Mouse (Mus musculus) gastrocnemius, adult 18-20 months (tissue): Measurements from ENCODE around the gene Ntm. TPM values are rescaled to one million over a fixed set of nuclear protein-coding genes. Genes with fewer than 3 reads are reported as not detected.

Source experiments
- DNase-seq: peaks from one replicate; pipeline ENCODE4 v3.0.0; 2021; ENCODE audit warnings: low spot score
- total RNA-seq, 2 experiments: library from RNA; stranded (reverse); gene quantifications; 2 replicates each; pipeline ENCODE4 v1.2.3; 2021

Ntm gene
- total RNA-seq, 2 experiments from 2014 or later: 0.41 to 1.0 TPM

GRCm38 (mm10) chr9:29887924-29888323 lies 75.0 kb downstream of the Ntm start:
- DNase-seq: no peak

- no peak for DNase-seq
Measured at GRCm38 (mm10) chr9:29884062-29884461, 78.9 kb downstream of the Ntm start.

GRCm38 (mm10) chr9:29881614-29882013 lies 81.3 kb downstream of the Ntm start:
- no peak for DNase-seq

DNA sequence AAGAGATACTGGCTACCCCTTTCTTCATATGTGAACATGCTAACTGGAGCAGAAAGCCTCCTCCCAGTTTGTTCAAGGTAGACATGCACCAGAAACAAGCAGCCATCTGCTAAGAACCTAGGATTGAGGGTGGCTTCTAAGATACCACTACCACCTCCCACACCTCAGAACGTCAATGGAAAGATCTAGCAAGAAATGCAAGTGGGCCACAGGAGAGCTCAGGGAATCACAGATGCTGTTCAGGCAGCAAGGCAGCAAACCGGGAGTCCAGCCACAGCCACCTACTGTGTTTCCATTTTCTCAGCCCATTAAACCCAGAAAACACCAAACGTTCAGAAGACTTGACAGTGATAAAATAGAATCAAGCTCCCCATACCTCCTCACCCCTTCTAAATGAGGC lies 85.4 kb downstream of the Ntm start:
- DNase-seq: no peak

- no peak for DNase-seq
Measured at GRCm38 (mm10) chr9:29867746-29868145, 95.2 kb downstream of the Ntm start.

DNA sequence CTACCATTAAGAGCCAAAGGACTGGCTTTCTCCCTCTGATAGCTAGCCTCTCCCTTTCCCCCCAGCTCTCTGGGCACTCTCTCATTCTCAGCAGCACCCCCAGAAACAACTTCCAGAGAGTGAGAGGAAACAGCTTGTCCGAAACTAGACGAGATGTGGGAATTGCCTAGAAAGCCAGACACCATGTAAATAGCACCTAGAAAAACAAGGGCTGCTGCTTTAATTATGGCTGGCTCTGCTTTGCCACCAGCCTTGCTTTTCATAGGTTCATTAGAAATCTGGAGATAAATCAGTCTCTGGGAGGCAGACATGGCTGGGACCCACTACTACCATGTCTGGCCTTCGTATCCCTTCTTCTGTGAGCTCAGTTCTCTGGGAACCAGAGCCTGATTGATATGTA lies 96.1 kb downstream of the Ntm start:
- no peak for DNase-seq

DNA sequence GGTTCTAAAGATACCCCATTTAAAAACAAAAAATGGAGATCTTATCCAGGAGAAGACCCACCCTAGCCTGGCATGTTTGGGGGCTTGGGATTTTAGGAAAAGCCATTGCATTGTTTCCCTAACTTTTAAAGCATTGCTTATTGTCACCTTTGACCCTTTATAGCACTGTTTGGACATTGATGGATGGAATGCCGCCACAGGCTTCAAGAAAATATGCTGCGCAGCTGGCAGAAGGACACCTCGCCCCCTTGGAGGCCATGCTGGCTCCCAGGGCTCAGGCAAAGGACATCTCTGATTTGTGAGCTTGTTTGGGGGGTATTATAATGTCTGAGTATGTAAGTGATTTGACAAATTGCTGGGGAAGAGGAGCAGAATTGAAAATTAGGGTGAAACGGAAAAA lies 96.8 kb downstream of the Ntm start:
- no peak for DNase-seq

DNA sequence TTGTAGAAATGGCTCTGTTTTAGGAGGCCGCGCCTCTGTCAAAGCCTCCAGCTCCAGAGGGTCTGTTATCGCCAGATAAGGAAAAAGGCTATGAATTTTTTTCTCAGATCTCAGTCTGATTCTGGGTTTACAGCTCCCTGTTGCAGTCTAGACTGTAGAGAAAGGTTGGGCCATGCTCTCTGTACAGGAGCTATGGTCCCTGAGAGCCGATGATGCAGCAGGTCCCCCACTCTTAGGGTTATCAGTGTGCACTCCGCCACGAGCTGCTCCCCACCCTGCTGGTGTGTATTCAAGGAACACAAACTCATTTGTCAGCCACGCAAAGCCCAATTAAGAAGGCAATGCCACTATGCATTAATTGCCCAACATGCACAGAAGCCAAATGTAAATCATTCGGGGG lies 97.4 kb downstream of the Ntm start:
- DNase-seq: no peak

GRCm38 (mm10) chr9:29864886-29865285 lies 98.1 kb downstream of the Ntm start:
- DNase-seq: no peak

- no peak for DNase-seq
Measured at GRCm38 (mm10) chr9:29862408-29862807, 100.5 kb downstream of the Ntm start.

DNA sequence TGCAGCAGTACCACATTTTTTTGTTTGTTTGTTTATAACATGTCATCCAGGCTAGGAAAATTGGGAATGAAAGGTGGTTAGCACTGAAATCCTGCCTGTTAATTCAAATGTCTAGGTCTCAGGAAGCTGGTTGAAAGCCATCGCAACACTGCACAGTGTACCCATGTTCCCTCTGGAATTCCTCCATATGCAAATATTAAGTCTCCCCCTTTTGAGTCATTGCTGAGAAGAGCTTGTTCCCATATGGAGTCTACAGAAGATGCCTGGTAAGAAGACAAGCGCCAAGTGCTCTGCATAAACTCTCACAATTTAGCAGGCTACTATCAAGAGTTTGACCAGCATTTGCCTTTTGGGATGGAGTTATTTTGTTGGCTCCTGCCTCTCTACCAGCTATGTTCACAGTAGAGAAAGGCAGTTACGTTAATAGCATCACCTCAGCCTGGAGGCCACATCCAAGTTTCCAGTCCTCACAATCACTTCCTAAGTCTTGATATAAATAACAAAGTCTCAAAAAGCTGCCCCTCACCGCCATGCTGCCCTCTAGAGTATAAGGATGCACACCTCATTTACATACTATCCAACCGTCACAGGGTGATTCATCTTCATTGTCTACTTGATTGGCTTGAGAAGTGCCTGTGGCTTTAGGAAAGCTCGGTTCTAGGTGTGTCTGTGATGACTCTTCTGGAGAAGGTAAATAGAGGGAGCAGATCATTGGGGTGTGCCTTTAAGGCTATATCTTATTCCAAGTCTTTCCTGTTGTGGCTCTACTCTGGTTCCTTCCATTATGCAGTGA lies 103.5 kb downstream of the Ntm start:
- no peak for DNase-seq

DNA sequence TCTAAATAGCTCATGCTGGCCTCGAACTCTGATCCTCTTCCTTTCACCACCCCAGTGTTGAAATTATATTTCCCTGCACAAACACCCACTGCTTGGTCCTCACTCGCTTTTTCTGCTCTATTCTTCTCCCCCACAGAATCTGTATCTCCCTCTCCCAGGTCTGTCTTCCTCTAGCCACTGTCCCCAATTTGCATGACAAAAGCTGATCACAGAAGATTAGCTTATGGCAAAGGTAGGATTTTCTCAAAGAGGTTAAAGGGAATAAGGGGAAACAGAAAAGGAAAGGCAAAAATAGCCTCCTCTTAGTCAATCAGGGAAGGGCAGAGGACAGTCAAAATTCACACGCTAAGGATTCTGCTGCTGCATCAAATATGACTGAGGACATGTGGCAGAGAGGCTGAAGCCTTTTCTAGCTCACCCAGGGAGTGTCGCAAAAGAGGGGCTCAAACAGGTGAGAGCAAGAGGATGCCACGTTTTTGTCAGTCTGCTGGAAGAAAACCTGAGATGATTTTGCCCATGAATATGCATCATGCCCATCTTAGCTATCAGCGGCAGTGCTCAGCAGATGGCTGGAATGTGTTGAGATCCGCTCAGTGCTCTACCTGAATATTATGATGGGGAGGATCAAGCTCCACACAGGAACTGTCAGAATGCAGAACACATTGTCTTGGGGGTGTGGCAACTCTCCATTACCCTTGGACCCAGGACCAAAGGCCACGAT lies 114.0 kb downstream of the Ntm start:
- DNase-seq: no peak

DNA sequence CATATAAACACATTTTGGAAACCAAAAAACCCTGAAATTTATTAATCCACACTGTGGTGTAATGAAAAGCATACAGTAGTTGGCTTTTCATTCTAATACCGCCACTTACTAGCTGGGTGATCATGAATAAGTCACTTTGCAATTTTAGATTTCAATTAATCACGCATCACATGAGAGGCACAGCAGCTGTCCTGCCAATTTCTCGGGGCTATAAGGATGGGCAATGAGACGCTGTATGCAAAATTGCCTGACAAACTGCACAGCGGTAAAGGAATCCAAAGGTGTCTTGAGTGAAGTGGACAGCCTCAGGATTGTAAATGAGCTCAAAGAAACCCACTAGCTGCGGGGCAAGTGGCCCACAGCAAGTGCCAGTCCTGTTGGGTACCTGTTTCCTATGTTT lies 125.6 kb downstream of the Ntm start:
- no peak for DNase-seq

DNA sequence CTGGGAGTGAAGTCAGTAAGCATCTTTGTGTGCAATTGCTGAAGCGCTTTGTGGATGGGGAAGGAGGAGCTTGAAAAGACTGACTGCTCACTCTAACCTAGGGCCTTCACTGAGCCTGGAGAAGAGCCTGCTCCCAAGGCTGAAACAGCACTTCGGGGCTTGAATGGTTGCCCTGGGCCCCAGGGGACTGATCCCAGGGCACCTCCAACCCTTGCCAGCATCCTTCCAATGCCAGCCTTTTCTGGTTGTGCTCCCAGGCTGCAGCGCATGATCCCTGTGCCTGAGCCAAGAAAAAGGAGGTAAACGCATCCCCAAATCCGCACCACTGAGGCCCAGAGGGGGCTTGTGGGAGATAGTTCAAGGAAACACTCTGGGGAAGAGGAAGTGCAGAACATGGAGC lies 128.0 kb downstream of the Ntm start:
- DNase-seq: peak; percentile 7

GRCm38 (mm10) chr9:29833781-29834180 lies 129.2 kb downstream of the Ntm start:
- DNase-seq: no peak

DNA sequence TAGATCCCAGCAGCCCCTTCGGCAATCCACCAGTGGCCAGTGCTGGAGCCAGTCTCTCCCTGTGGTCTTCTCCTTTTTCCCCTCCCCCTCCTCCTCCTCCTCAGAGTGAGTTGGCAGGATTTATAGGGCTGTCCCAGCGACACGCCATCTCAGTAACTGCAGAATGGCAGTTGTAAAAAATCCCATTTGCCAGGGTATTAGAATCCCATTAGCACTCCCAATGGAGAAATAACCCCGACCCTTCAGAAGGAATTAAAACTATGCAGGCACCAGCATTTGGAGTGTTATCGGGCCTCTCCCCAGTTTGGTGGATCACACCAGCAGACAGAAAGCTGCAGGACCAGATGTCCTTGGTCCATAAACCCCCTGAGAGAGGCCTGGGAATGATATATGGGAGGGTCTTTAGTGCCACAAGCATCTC lies 135.7 kb downstream of the Ntm start:
- no peak for DNase-seq

DNA sequence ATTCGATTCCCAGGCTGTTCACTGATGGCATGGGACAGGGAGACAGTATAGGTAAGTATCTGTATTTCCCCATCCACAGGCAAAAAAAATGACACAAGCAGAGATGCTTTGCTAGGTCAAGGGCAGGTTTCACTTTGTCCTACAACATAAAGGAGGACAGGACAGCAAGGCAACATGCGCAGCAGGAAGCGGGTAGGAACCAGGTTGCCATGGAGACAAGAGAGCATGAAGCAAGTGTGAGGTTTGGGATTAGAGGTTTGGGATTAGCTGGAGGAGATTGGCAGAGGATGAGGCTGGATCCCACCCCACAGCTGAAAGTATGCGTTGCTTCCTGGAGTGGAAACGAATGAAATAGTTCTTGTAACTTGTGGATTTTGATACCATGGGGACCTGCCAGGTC lies 137.7 kb downstream of the Ntm start:
- DNase-seq: no peak

- no peak for DNase-seq
Measured at GRCm38 (mm10) chr9:29823716-29824115, 139.2 kb downstream of the Ntm start.

- DNase-seq: no peak
Measured at GRCm38 (mm10) chr9:29812685-29813084, 150.3 kb downstream of the Ntm start.

DNA sequence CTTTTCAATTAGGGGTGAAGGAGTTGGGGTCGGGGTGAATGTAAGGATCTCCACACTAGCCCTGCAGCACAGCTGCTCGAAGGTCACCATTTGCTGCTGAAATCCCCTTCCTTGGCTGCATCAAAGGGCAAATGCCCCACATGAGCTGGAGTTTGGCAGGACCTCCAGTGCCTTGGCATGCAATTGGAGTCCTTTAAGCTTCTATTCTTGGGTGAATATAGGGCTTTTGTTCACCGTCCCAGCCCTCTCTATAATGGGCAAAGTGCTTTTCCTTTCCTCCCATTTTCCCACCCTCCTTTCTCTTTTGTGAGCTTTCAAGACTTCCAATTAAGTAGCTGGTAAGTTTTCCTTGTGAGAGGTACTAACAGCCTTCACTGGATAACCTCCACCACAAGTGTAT lies 156.2 kb downstream of the Ntm start:
- DNase-seq: no peak

- no peak for DNase-seq
Measured at GRCm38 (mm10) chr9:29804483-29804882, 158.5 kb downstream of the Ntm start.

DNA sequence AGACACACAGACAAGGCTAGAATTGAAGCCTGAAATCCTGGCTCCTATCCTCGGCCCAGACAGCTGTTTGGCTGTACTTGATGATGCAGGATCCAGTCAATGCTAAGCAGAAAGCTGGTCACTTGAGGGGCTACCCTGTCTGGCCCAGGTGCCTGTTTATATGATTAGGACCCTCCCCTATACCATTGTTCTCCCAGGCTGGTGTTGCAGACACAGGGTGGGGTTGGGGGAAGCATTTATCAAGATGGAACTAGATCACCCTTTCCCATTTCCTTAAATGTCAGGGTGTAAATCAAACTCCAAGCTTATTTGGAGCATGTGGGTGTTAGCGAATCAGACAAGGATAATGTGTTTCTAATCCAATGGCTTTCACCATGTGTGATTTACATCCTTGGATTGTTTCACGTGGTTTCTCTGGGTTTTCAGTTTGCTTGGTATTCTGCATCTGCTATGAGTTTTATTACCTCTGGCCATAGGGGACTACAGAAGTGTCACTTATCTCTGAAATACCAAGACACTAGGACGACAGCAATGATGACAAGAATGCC lies 159.1 kb downstream of the Ntm start:
- no peak for DNase-seq
